24 mouse cellular contexts compared by ENCODE assay signal in the genomic region with DNA sequence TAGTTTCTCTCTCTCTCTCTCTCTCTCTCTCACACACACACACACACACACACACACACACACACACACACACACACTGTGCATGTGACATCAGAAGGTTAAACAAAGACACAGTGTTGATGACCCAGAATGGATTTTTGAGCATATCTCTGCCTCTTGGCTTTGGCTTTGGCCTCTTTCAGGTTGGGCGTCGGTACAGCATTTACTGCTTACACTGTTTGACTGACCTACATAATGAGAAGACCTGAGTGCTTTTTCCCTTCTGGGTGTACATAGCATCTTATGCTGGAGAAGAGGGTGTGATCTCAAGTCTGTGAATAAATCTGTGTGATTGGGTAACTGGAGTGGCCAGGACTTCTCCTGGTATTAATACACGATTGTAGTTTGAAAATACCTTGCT. TPM values are rescaled to one million over a fixed set of nuclear protein-coding genes. Genes with fewer than 3 reads are reported as not detected.
A peak's percentile ranks its signal among the peaks of the same experiment; 100 is the strongest.
DNase-seq lines count a peak whose midpoint lies in the region; ATAC-seq and TF ChIP-seq lines count a peak whose summit lies in the region.
"Had no signal": no experiment of that assay in that cellular context is flagged by ENCODE, and none has a peak within 500 bp of the region (broad histone marks: within the 10 kb centered on the region; RNA-seq: fewer than 3 reads in every experiment).

No protein-coding gene starts in this region.

- H3K79me2 ChIP-seq in liver, adult 2 months (ENCODE audit: control insufficient read depth, insufficient read depth, low read length), result peaks cover 27% of the 10 kb centered on the region; the same call in 1 of the 2 replicates

- peaks cover 17% of the 10 kb centered on the region; the same call in 1 of the 2 replicates for H3K4me1 ChIP-seq in liver, adult 2 months (ENCODE audit: control insufficient read depth, insufficient read depth, low read length)
- H3K4me1 ChIP-seq in liver, embryonic 11.5 days (replicated peaks; ENCODE audit: control insufficient read depth, insufficient read depth, low read length), result peaks cover 12% of the 10 kb centered on the region

- WGBS in liver, adult 2 months, result 21% methylated on average over 3 of the region's 3 CpGs
- 90% methylated on average over 3 of the region's 3 CpGs for WGBS in liver, embryonic 11.5 days

- H3K9ac ChIP-seq in liver, adult 2 months (ENCODE audit: low read depth, low read length), result no peak overlapping the region
- no peak overlapping the region for H3K9ac ChIP-seq in liver, embryonic 11.5 days (ENCODE audit: low read depth, low read length)
- H3K9ac ChIP-seq: heart, embryonic 15.5 days; liver, embryonic 13.5 days; lung, embryonic 15.5 days; midbrain, embryonic 15.5 days; neural tube, embryonic 12.5 days had no signal

- H3K9me3 ChIP-seq in liver, embryonic 11.5 days (ENCODE audit: control insufficient read depth, low read length), result no peaks in the 10 kb centered on the region
- H3K9me3 ChIP-seq: embryonic facial prominence, embryonic 10.5 days; heart, embryonic 15.5 days; hindbrain, embryonic 10.5 days; limb, embryonic 10.5 days; liver, embryonic 13.5 days; lung, embryonic 15.5 days; midbrain, embryonic 15.5 days; neural tube, embryonic 12.5 days had no signal

- no peak overlapping the region for H3K27ac ChIP-seq in liver, adult 2 months (replicated peaks; ENCODE audit: insufficient read depth, low read depth, low read length)
- no peak overlapping the region for H3K27ac ChIP-seq in liver, embryonic 11.5 days (ENCODE audit: low read depth, low read length)
- H3K27ac ChIP-seq: embryonic facial prominence, embryonic 10.5 days; heart, adult 2 months; heart, embryonic 15.5 days; hindbrain, embryonic 10.5 days; kidney, postnatal 0 days; limb, embryonic 10.5 days; liver, embryonic 13.5 days; lung, embryonic 15.5 days; macrophage; midbrain, embryonic 15.5 days; neural tube, embryonic 12.5 days had no signal

- no peak overlapping the region for H3K4me2 ChIP-seq in liver, embryonic 11.5 days
- H3K4me2 ChIP-seq: heart, embryonic 15.5 days; liver, embryonic 13.5 days; lung, embryonic 15.5 days; midbrain, embryonic 15.5 days; neural tube, embryonic 12.5 days had no signal

- TF ChIP-seq POLR2A in liver, adult 2 months (IDR thresholded peaks at IDR 0.05; ENCODE audit: extremely low read depth, insufficient read depth, low read length), result no peak

- TF ChIP-seq CTCF in liver, adult 2 months (IDR thresholded peaks at IDR 0.05; ENCODE audit: low read depth, low read length), result no peak

- no peak for ATAC-seq in cerebellum, adult (ENCODE audit: insufficient number of reproducible peaks, low FRiP score, low TSS enrichment)
- no peak for ATAC-seq in liver, embryonic 11.5 days (replicated peaks; ENCODE audit: low FRiP score)
- ATAC-seq: forebrain, embryonic 16.5 days; midbrain, embryonic 15.5 days had no signal

- no peaks in the 10 kb centered on the region for H3K27me3 ChIP-seq in liver, adult 2 months (ENCODE audit: control insufficient read depth, insufficient read depth, low read length)
- H3K27me3 ChIP-seq in liver, embryonic 11.5 days (replicated peaks; ENCODE audit: control insufficient read depth, insufficient read depth, low read length), result no peaks in the 10 kb centered on the region
- H3K27me3 ChIP-seq: heart, embryonic 15.5 days; liver, embryonic 13.5 days; lung, embryonic 15.5 days; midbrain, embryonic 15.5 days; neural tube, embryonic 12.5 days had no signal

- H3K4me3 ChIP-seq in liver, adult 2 months (ENCODE audit: insufficient read depth, low read depth, low read length), result no peak overlapping the region
- no peak overlapping the region for H3K4me3 ChIP-seq in liver, embryonic 11.5 days (ENCODE audit: low read depth, low read length)
- H3K4me3 ChIP-seq: embryonic facial prominence, embryonic 10.5 days; heart, adult 2 months; heart, embryonic 15.5 days; hindbrain, embryonic 10.5 days; limb, embryonic 10.5 days; liver, embryonic 13.5 days; lung, embryonic 15.5 days; midbrain, embryonic 15.5 days; neural tube, embryonic 12.5 days had no signal

- DNase-seq in cerebellum, adult 18-20 months, result peak; percentile 41 to 56
- peak; percentile 93 for DNase-seq in liver, adult 2 months (ENCODE audit: extremely low read depth, low read depth, low spot score)
- DNase-seq in liver, embryonic 11.5 days (ENCODE audit: low spot score), result no peak
- peak; percentile 63 for DNase-seq in cerebellum, adult 9-10 months
- peak; percentile 34 for DNase-seq in retina, embryonic 14.5 days (ENCODE audit: low spot score)
- no peak for DNase-seq in testis, postnatal 10 days (ENCODE audit: low spot score)
- no peak for DNase-seq in left cerebral cortex, adult 18-20 months (ENCODE audit: low spot score in 2 of 2)
- DNase-seq: adrenal gland, postnatal 14 days; gastrocnemius, postnatal 14 days; kidney, adult 11 months; liver, embryonic 13.5 days; thymus, postnatal 25 days had no signal

- no peaks in the 10 kb centered on the region for H3K36me3 ChIP-seq in liver, adult 2 months (ENCODE audit: control insufficient read depth, insufficient read depth, low read length)
- H3K36me3 ChIP-seq in liver, embryonic 11.5 days (ENCODE audit: control insufficient read depth, insufficient read depth, low read length), result no peaks in the 10 kb centered on the region
- H3K36me3 ChIP-seq: heart, embryonic 15.5 days; hindbrain, embryonic 10.5 days; midbrain, embryonic 15.5 days; neural tube, embryonic 12.5 days had no signal

RNA-seq across cellular contexts. Expression of gene B130006D01Rik, which starts 4.0 kb away (rescaled TPM):
- 1.0 and 1.9 TPM in 2 replicates for total RNA-seq in liver, adult 2 months (2014; rRNA removed)
- 0.02 and 0.10 TPM in 2 replicates for polyA plus RNA-seq in liver, adult 2 months (2012; rRNA removed)
- polyA plus RNA-seq in liver, embryonic 11.5 days (2014; fragmentation: Nextera tagmentation; extraction: Ambion mirVana), result 1.5 and 1.6 TPM in 2 replicates
- 1 to 10 TPM; 1.2 to 1.3 TPM for total RNA-seq in left cerebral cortex, adult 18-20 months (2021)

RNA-seq across cellular contexts. Expression of gene Zfp652, which starts 6.9 kb away (rescaled TPM):
- 9.1 and 12.7 TPM in 2 replicates for total RNA-seq in liver, adult 2 months (2014; rRNA removed)
- polyA plus RNA-seq in liver, adult 2 months (2012; rRNA removed), result 10.5 and 11.1 TPM in 2 replicates
- 8.7 TPM in 2 replicates for polyA plus RNA-seq in liver, embryonic 11.5 days (2014; fragmentation: Nextera tagmentation; extraction: Ambion mirVana)
- 10 to 100 TPM; 37.8 to 41.1 TPM for total RNA-seq in left cerebral cortex, adult 18-20 months (2021)

RNA-seq across cellular contexts. Expression of gene Phb, which starts 52.6 kb away (rescaled TPM):
- 137 and 153 TPM in 2 replicates for total RNA-seq in liver, adult 2 months (2014; rRNA removed)
- polyA plus RNA-seq in liver, adult 2 months (2012; rRNA removed), result 171 and 189 TPM in 2 replicates
- polyA plus RNA-seq in liver, embryonic 11.5 days (2014; fragmentation: Nextera tagmentation; extraction: Ambion mirVana), result 308 and 337 TPM in 2 replicates
- total RNA-seq in left cerebral cortex, adult 18-20 months (2021), result 100 to 1,000 TPM in 1 of 2 experiments, 10 to 100 TPM in 1; 87.4 to 103 TPM

Comparison
In these comparisons a context has a peak if more than half of its experiments do, and no peak if none do; other contexts are left out.
1. DNase-seq: peak in cerebellum, adult 18-20 months (2 of 2), liver, adult 2 months (single experiment), cerebellum, adult 9-10 months (single experiment) and retina, embryonic 14.5 days (single experiment); none in liver, embryonic 11.5 days (single experiment), testis, postnatal 10 days (single experiment) and left cerebral cortex, adult 18-20 months (0 of 2).